Mouse (Mus musculus): ENCODE measurements around the gene Tmem231. TPM values are rescaled to one million over a fixed set of nuclear protein-coding genes. Genes with fewer than 3 reads are reported as not detected.

Gene Tmem231
- total RNA-seq, 2 experiments from 2014 or later: 1.3 to 2.6 TPM

- intact Hi-C loops (cut with DNase I): no loop called here
- no peak for DNase-seq
Observed at GRCm38 (mm10) chr8:111911572-111911971, 22.1 kb downstream of the Tmem231 start.

- intact Hi-C loops (cut with DNase I): no loop called here
- no peak for DNase-seq
Observed at GRCm38 (mm10) chr8:111909621-111910450, 23.8 kb downstream of the Tmem231 start, which contains the start of gene Chst5. TSS of gene Chst5 (minus strand) at chr8:111910447.

- intact Hi-C loops (cut with DNase I): no loop called here
Observed at GRCm38 (mm10) chr8:111905500-111906121, 28.1 kb downstream of the Tmem231 start.

GRCm38 (mm10) chr8:111902080-111902479 is 31.6 kb downstream of the Tmem231 start:
- intact Hi-C loops (cut with DNase I): no loop called here
- DNase-seq: peak; percentile 11

More at GRCm38 (mm10) chr8:111905500-111906121, 28.1 kb downstream of the Tmem231 start:
- no peak for DNase-seq

- DNase-seq: no peak
- intact Hi-C loops (cut with DNase I): no loop called here
Observed at GRCm38 (mm10) chr8:111898586-111898985, 35.1 kb downstream of the Tmem231 start.

- intact Hi-C loops (cut with DNase I): no loop called here
Observed at GRCm38 (mm10) chr8:111894955-111895354, 38.7 kb downstream of the Tmem231 start.

GRCm38 (mm10) chr8:111892615-111893014 is 41.1 kb downstream of the Tmem231 start:
- intact Hi-C loops (cut with DNase I): no loop called here
- DNase-seq: no peak

More at GRCm38 (mm10) chr8:111894955-111895354, 38.7 kb downstream of the Tmem231 start:
- DNase-seq: no peak

GRCm38 (mm10) chr8:111891983-111892382 is 41.7 kb downstream of the Tmem231 start:
- no peak for DNase-seq
- intact Hi-C loops (cut with DNase I): no loop called here

- intact Hi-C loops (cut with DNase I): no loop called here
- no peak for DNase-seq
Observed at GRCm38 (mm10) chr8:111890911-111891303, 42.8 kb downstream of the Tmem231 start.

GRCm38 (mm10) chr8:111889931-111890910 is 43.5 kb downstream of the Tmem231 start:
- no peak for DNase-seq
- intact Hi-C loops (cut with DNase I): no loop called here

GRCm38 (mm10) chr8:111888091-111888650 is 45.5 kb downstream of the Tmem231 start:
- intact Hi-C loops (cut with DNase I): no loop called here

GRCm38 (mm10) chr8:111887479-111887878 is 46.2 kb downstream of the Tmem231 start:
- DNase-seq: no peak
- intact Hi-C loops (cut with DNase I): no loop called here

More at GRCm38 (mm10) chr8:111888091-111888650, 45.5 kb downstream of the Tmem231 start:
- DNase-seq: no peak

- intact Hi-C loops (cut with DNase I): loop anchor here (5.0 kb wide), 1 partner anchor 39 kb away; no protein-coding TSS in a partner anchor
- DNase-seq: no peak
Observed at GRCm38 (mm10) chr8:111883615-111884014, 50.1 kb downstream of the Tmem231 start.

GRCm38 (mm10) chr8:111881591-111881990 is 52.1 kb downstream of the Tmem231 start:
- intact Hi-C loops (cut with DNase I): loop anchor here (1.0 to 5.0 kb wide), 3 partner anchors 41 to 153 kb away; no protein-coding TSS in a partner anchor
- DNase-seq: peak; percentile 42 to 55

- intact Hi-C loops (cut with DNase I): loop anchor here (2.0 kb wide), 2 partner anchors 23 to 55 kb away; partner anchors contain the start of genes Cfdp1 and Tmem231
- DNase-seq: no peak
Observed at GRCm38 (mm10) chr8:111877711-111878110, 56.0 kb downstream of the Tmem231 start.

GRCm38 (mm10) chr8:111876355-111876948 is 57.2 kb downstream of the Tmem231 start, which contains the start of gene Tmem170:
TSS of gene Tmem170 (minus strand) at chr8:111876750.
- intact Hi-C loops (cut with DNase I): loop anchor here (2.0 kb wide), 2 partner anchors 22 to 56 kb away; partner anchors contain the start of genes Cfdp1 and Tmem231

GRCm38 (mm10) chr8:111875758-111876157 is 57.9 kb downstream of the Tmem231 start:
- DNase-seq: peak in 1 of 2 experiments; percentile 5
- intact Hi-C loops (cut with DNase I): loop anchor here (2.0 kb wide), 2 partner anchors 21 to 57 kb away; partner anchors contain the start of genes Cfdp1 and Tmem231

More at GRCm38 (mm10) chr8:111876355-111876948, 57.2 kb downstream of the Tmem231 start, which contains the start of gene Tmem170:
- DNase-seq: peak; percentile 96 to 97

GRCm38 (mm10) chr8:111871278-111871677 is 62.4 kb downstream of the Tmem231 start:
- intact Hi-C loops (cut with DNase I): no loop called here
- DNase-seq: no peak

GRCm38 (mm10) chr8:111870379-111870778 is 63.3 kb downstream of the Tmem231 start:
- intact Hi-C loops (cut with DNase I): no loop called here
- no peak for DNase-seq

Measured in heart, postnatal 36 days (tissue).